Mouse (Mus musculus): ENCODE results near the gene Ndufa13. TPM values are rescaled to one million over a fixed set of nuclear protein-coding genes. Genes with fewer than 3 reads are reported as not detected.

Gene Ndufa13
- polyA plus RNA-seq (2012; fragmentation: generic; extraction: Trizol): 100 to 1,000 TPM; 233 to 235 TPM

DNA sequence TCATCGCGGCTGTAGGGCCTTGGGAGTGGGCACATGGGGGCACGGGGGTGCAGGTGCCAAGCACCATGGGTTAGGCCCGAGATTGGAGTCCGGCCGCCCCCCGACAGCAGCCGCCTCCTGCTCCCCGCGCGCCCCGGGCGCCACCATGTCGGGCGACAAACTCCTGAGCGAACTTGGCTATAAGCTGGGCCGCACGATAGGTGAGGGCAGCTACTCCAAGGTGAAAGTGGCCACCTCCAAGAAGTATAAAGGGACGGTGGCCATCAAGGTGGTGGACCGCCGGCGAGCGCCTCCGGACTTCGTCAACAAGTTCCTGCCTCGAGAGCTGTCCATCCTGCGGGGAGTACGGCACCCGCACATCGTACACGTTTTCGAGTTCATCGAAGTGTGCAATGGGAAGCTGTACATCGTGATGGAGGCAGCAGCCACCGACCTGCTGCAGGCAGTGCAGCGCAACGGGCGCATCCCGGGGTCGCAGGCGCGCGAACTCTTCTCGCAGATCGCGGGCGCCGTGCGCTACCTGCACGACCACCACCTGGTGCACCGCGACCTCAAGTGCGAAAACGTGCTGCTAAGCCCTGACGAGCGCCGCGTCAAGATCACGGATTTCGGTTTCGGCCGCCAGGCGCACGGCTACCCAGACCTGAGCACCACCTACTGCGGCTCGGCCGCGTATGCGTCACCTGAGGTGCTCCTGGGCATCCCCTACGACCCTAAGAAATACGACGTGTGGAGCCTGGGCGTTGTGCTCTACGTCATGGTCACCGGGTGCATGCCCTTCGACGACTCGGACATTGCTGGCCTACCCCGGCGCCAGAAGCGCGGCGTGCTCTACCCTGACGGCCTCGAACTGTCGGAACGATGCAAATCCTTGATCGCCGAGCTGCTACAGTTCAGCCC is at the start of gene Ndufa13, which contains the start of the genes Tssk6 and Yjefn3:
Ndufa13 (minus strand) TSS at position 396 of the 900 bp plus-strand sequence.
Tssk6 (plus strand) TSS at position 22 of the 900 bp plus-strand sequence.
Yjefn3 (minus strand) TSS at position 550 of the 900 bp plus-strand sequence.

DNA sequence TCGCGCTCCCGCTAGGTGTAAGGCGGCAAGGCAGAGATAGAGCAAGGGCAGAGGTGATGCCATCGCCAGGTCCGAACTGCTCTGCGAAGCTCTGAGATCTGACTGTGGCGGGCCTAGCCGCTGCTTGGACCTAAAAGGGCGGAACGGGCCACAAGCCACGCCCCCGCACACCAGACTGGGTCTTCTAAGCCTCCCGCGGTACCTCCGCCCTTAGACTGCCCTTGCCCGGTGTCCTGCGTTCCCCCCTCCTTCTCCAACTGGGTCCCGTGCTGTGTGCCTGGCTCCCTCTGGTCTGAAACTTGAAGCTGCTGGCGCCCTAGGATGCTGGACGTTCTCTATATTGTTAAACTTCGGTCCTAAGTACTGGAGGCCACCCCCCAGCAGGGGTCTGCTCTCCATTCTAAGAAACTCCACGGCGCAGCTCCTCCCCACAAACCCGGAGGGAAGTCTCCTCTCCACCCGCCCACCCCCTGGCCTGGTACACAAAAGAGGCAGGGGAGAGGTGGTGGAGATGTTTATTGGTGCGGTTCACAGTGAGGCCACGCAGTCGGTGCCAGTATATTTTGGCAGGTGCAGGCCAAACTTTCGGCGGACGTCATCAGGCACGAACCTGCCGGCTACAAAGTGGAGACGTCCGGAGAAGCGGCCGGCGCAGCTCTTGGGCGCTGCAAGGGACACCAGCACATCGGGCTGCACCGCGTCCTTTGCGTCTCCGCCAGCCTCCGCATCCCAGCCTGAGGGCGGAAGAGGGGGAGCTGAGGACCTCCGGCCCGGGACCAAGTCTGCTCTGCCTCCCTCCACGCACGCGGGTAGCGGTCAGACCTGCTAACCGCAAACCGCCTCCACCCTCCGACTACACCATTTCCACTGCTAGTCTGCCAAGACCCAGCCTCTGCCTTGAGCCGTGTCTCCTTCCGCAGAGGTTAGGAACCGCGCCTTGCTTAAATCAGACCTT is 14.8 kb downstream of the Ndufa13 start, which contains the start of gene Cilp2:
Cilp2 (minus strand) TSS at position 399 of the 955 bp plus-strand sequence.

Other genes with a start within 250 kb of the Ndufa13 start
- gene Zfp964, start 248.1 kb downstream of the Ndufa13 start, polyA plus RNA-seq (2012; fragmentation: generic; extraction: Trizol): under 1 TPM; 0.04 to 0.83 TPM
- gene Zfp869, start 191.8 kb downstream of the Ndufa13 start, polyA plus RNA-seq (2012; fragmentation: generic; extraction: Trizol): 1 to 10 TPM in 1 of 2 experiments, under 1 TPM in 1; 0.20 to 4.4 TPM
- 1 to 10 TPM in 1 of 2 experiments, under 1 TPM in 1; 0.02 to 1.9 TPM for gene Zfp963, start 152.6 kb downstream of the Ndufa13 start, polyA plus RNA-seq (2012; fragmentation: generic; extraction: Trizol)
- not detected for gene Gm20422, start 127.7 kb downstream of the Ndufa13 start, polyA plus RNA-seq (2012; fragmentation: generic; extraction: Trizol)
- gene Atp13a1, start 111.4 kb downstream of the Ndufa13 start, polyA plus RNA-seq (2012; fragmentation: generic; extraction: Trizol): 10 to 100 TPM; 23.6 to 31.8 TPM
- 1 to 10 TPM in 1 of 2 experiments, under 1 TPM in 1; 0.37 to 9.5 TPM for gene Zfp866, start 111.4 kb downstream of the Ndufa13 start, polyA plus RNA-seq (2012; fragmentation: generic; extraction: Trizol)
- gene Gmip, start 93.9 kb downstream of the Ndufa13 start, polyA plus RNA-seq (2012; fragmentation: generic; extraction: Trizol): 10 to 100 TPM in 1 of 2 experiments, 1 to 10 TPM in 1; 4.1 to 11.5 TPM
- gene Lpar2, start 80.1 kb downstream of the Ndufa13 start, polyA plus RNA-seq (2012; fragmentation: generic; extraction: Trizol): 1 to 10 TPM; 3.0 to 3.5 TPM
- 1 to 10 TPM; 2.6 to 3.5 TPM for gene Pbx4, start 70.1 kb downstream of the Ndufa13 start, polyA plus RNA-seq (2012; fragmentation: generic; extraction: Trizol)
- gene Cilp2, start 14.9 kb downstream of the Ndufa13 start, polyA plus RNA-seq (2012; fragmentation: generic; extraction: Trizol): under 1 TPM in 1 of 2 experiments, not detected in 1; 0.07 TPM
- gene Tssk6, start 374 bp downstream of the Ndufa13 start, polyA plus RNA-seq (2012; fragmentation: generic; extraction: Trizol): under 1 TPM; 0.13 to 0.72 TPM
- 10 to 100 TPM in 1 of 2 experiments, 1 to 10 TPM in 1; 8.5 to 22.4 TPM for gene Yjefn3, start 154 bp upstream of the Ndufa13 start, polyA plus RNA-seq (2012; fragmentation: generic; extraction: Trizol)
- gene Gatad2a, start 93.8 kb upstream of the Ndufa13 start, polyA plus RNA-seq (2012; fragmentation: generic; extraction: Trizol): 10 to 100 TPM; 18.8 to 24.7 TPM
- 10 to 100 TPM in 1 of 2 experiments, 1 to 10 TPM in 1; 8.4 to 34.1 TPM for gene Mau2, start 140.2 kb upstream of the Ndufa13 start, polyA plus RNA-seq (2012; fragmentation: generic; extraction: Trizol)
- gene Sugp1, start 140.3 kb upstream of the Ndufa13 start, polyA plus RNA-seq (2012; fragmentation: generic; extraction: Trizol): 10 to 100 TPM; 24.7 to 34.4 TPM
- gene Tm6sf2, start 170.4 kb upstream of the Ndufa13 start, polyA plus RNA-seq (2012; fragmentation: generic; extraction: Trizol): 1 to 10 TPM in 1 of 2 experiments, under 1 TPM in 1; 0.15 to 1.4 TPM
- 1 to 10 TPM in 1 of 2 experiments, under 1 TPM in 1; 0.66 to 1.2 TPM for gene Hapln4, start 180.9 kb upstream of the Ndufa13 start, polyA plus RNA-seq (2012; fragmentation: generic; extraction: Trizol)
- under 1 TPM; under 0.01 to 0.06 TPM for gene Ncan, start 218.3 kb upstream of the Ndufa13 start, polyA plus RNA-seq (2012; fragmentation: generic; extraction: Trizol)
- gene Nr2c2ap, start 228.8 kb upstream of the Ndufa13 start, polyA plus RNA-seq (2012; fragmentation: generic; extraction: Trizol): 10 to 100 TPM; 28.9 to 68.0 TPM
- gene Rfxank, start 236.6 kb upstream of the Ndufa13 start, polyA plus RNA-seq (2012; fragmentation: generic; extraction: Trizol): 10 to 100 TPM in 1 of 2 experiments, 1 to 10 TPM in 1; 7.9 to 19.7 TPM
- gene Borcs8, start 236.9 kb upstream of the Ndufa13 start, polyA plus RNA-seq (2012; fragmentation: generic; extraction: Trizol): 10 to 100 TPM; 44.4 to 92.4 TPM
- gene Mef2b, start 237.2 kb upstream of the Ndufa13 start, polyA plus RNA-seq (2012; fragmentation: generic; extraction: Trizol): under 1 TPM; 0.19 to 0.79 TPM